Mouse (Mus musculus) forebrain, embryonic 12.5 days (tissue): ENCODE data around the gene 2210016L21Rik. TPM values are rescaled to one million over a fixed set of nuclear protein-coding genes. Genes with fewer than 3 reads are reported as not detected.

Source experiments
- ATAC-seq: fragments of 200-750 bp; cut with Nextera tagmentation; 2 replicates; pipeline ENCODE4 v1.8.0; 2017; ENCODE audit warnings: moderate TSS enrichment; ENCODE audit not compliant: low FRiP score
- H3K27ac ChIP-seq: fragments of 300-500 bp; sonication (generic); 2 replicates; pipeline ENCODE4 v1.5.1; 2016; ENCODE audit warnings: mild to moderate bottlenecking
- H3K27me3 ChIP-seq: fragments of 300-500 bp; sonication (generic); 2 replicates; pipeline ENCODE4 v1.6.1; 2016; ENCODE audit warnings: mild to moderate bottlenecking
- H3K36me3 ChIP-seq: fragments of 300-500 bp; sonication (generic); replicated peaks from 2 replicates; pipeline ENCODE4 v1.6.1; 2016; ENCODE audit warnings: mild to moderate bottlenecking
- H3K4me1 ChIP-seq: fragments of 300-500 bp; sonication (generic); 2 replicates; pipeline ENCODE4 v1.6.1; 2016
- H3K4me2 ChIP-seq: fragments of 300-500 bp; sonication (generic); 2 replicates; pipeline ENCODE4 v1.6.1; 2016; ENCODE audit warnings: mild to moderate bottlenecking, moderate library complexity
- H3K4me3 ChIP-seq: fragments of 300-500 bp; sonication (generic); replicated peaks from 2 replicates; pipeline ENCODE4 v1.5.1; 2016; ENCODE audit warnings: mild to moderate bottlenecking
- H3K9ac ChIP-seq: fragments of 300-500 bp; sonication (generic); 2 replicates; pipeline ENCODE4 v1.6.1; 2016; ENCODE audit warnings: mild to moderate bottlenecking
- H3K9me3 ChIP-seq: fragments of 300-500 bp; sonication (generic); 2 replicates; pipeline ENCODE4 v1.6.1; 2016
- WGBS: fragments of 180-500 bp; shearing (Covaris S2); methylation state at CpG from one replicate; pipeline ENCODE4 v1.1.7; 2016; 5-methylcytosine and 5-hydroxymethylcytosine counted together
- polyA plus RNA-seq: library from polyadenylated mRNA; unstranded; fragments of >200 nt; fragmentation: Nextera tagmentation; extraction: Ambion mirVana; gene quantifications from 2 replicates; pipeline ENCODE4 v1.2.1, GENCODE M21; 2016

2210016L21Rik gene
- polyA plus RNA-seq, 1 experiment from 2014 or later, result 61.0 TPM

GRCm38 (mm10) chr5:114949316-114949715 lies 7.4 kb downstream of the 2210016L21Rik start:
- Histone ChIP-seq H3K9me3 (no peaks in the 10 kb centered on the region), H3K27ac (no peak overlapping the region), H3K27me3 (no peaks in the 10 kb centered on the region), H3K36me3 (peaks cover 43% of the 10 kb centered on the region), H3K4me3 (no peak overlapping the region), H3K4me2 (no peak overlapping the region), H3K9ac (no peak overlapping the region), H3K4me1 (peaks cover 3% of the 10 kb centered on the region; the same call in 1 of the 2 replicates)
- no peak for ATAC-seq
- 64% methylated on average over 5 of the region's 5 CpGs for WGBS

DNA sequence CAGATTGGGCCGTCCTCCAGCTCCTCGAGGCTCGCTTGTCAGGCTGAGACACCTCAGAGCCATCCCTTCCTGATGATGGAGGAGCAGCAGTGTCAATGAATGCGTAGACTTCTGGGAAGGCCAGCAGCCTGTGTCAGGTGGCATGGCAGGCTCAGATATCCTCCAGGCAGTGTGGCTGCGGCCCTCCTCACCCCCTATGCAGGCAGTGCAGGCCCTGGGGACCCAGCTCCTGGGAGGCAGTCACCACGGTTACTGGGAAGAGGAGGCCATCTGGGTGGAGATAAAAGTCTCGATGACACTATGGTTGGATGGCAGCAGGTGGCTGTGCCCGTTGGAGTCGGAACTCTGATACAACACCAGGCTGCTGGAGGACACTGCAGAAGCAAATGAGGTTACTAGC lies 7.9 kb downstream of the 2210016L21Rik start:
- Histone ChIP-seq H3K4me2 (no peak overlapping the region), H3K27ac (no peak overlapping the region), H3K36me3 (peaks cover 43% of the 10 kb centered on the region), H3K9ac (no peak overlapping the region), H3K4me1 (peaks cover 3% of the 10 kb centered on the region; the same call in 1 of the 2 replicates), H3K4me3 (no peak overlapping the region), H3K9me3 (no peaks in the 10 kb centered on the region), H3K27me3 (no peaks in the 10 kb centered on the region)
- ATAC-seq, result no peak
- 89% methylated on average over 9 of the region's 9 CpGs for WGBS

DNA sequence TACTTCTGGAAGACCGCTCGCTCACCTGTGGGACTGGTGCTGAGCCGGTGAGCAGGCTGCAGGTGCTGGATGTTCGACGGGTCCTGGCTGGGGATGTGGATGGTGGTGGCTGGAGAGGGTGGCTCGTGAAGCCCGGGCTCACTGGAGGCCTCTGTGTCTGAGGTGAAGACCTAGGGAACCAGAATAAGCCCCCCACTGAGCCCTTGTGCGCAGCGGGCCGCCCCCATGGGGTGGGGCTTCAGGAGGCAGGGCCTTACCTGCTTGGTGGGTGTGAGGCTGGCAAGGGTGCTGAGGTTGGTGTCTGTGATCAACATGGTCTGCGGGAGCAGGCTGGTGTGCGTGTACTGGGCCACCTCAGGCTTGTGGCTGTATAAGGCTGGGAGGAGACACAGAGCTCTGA lies 8.7 kb downstream of the 2210016L21Rik start:
- H3K27me3 ChIP-seq, result no peaks in the 10 kb centered on the region
- H3K4me2 ChIP-seq, result no peak overlapping the region
- peaks cover 42% of the 10 kb centered on the region for H3K36me3 ChIP-seq
- ATAC-seq, result no peak
- H3K9ac ChIP-seq, result no peak overlapping the region
- H3K4me1 ChIP-seq, result peaks cover 3% of the 10 kb centered on the region; the same call in 1 of the 2 replicates
- no peak overlapping the region for H3K4me3 ChIP-seq
- no peak overlapping the region for H3K27ac ChIP-seq
- no peaks in the 10 kb centered on the region for H3K9me3 ChIP-seq
- WGBS, result 60% methylated on average over 12 of the region's 12 CpGs

DNA sequence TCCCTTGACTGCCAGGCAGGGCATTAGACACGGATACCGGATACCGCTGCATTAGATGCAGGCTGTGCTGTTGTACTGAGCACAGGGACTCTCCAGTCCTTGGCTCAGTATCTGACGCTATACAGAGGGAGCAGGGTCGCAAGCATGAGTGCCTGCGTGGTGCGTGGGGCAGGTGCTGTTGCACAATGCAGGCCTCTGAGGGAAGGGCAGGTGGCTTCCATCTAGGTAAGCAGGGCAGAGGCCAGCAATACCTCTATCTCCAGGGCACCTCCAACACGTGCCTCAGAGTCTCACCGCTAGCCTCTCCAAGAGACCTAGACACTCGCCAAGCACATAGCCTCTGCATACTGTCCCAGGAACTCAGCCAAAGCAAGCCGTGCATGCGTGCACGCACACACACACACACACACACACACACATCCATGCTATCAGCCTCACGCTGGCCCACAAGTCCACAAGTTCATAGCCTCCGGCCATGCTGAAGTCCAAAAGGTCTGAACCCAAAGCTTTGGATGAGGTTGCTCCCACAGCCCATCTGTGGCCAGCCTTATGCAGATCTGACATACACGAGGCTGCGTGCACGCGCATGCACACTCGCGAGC lies 9.4 kb downstream of the 2210016L21Rik start:
- WGBS, result 86% methylated on average over 21 of the region's 21 CpGs

GRCm38 (mm10) chr5:114953326-114953725 lies 11.4 kb downstream of the 2210016L21Rik start:
- no peak for ATAC-seq
- 86% methylated on average over 14 of the region's 14 CpGs for WGBS

More for the DNA sequence above, 9.4 kb downstream of the 2210016L21Rik start:
- Histone ChIP-seq H3K9me3 (no peaks in the 10 kb centered on the region), H3K9ac (no peak overlapping the region), H3K4me3 (no peak overlapping the region), H3K36me3 (peaks cover 36% of the 10 kb centered on the region), H3K4me1 (peaks cover 3% of the 10 kb centered on the region; the same call in 1 of the 2 replicates), H3K27ac (no peak overlapping the region), H3K27me3 (no peaks in the 10 kb centered on the region), H3K4me2 (no peak overlapping the region)
- ATAC-seq, result no peak

DNA sequence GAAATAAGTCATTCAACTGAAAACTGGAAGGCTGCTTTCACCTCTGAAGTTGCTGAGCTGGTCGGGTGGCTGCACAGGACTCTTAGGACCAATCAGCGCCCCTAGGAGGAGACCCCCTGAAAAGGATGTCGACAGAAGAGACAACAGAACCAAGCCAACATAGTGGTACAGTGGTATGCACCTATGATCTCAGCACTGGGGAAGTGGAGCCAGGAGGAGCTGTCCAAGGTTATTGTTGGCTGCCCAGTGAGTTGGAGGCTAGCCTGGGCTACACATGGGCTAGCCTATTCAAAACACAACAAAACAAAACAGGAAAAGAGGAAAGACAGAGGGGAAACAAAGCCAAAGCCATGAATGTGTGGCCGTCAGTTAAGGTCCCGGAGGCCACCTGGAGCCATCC lies 16.1 kb downstream of the 2210016L21Rik start:
- WGBS, result 83% methylated on average over 5 of the region's 5 CpGs

More at GRCm38 (mm10) chr5:114953326-114953725, 11.4 kb downstream of the 2210016L21Rik start:
- Histone ChIP-seq H3K4me3 (no peak overlapping the region), H3K9me3 (no peaks in the 10 kb centered on the region), H3K27ac (no peak overlapping the region), H3K36me3 (peaks cover 16% of the 10 kb centered on the region), H3K9ac (no peak overlapping the region), H3K4me2 (no peak overlapping the region), H3K4me1 (peaks cover 3% of the 10 kb centered on the region; the same call in 1 of the 2 replicates), H3K27me3 (no peaks in the 10 kb centered on the region; the same call in 1 of the 2 replicates)

GRCm38 (mm10) chr5:114961590-114962360 lies 19.8 kb downstream of the 2210016L21Rik start:
- 66% methylated on average over 4 of the region's 4 CpGs for WGBS
- no peak overlapping the region for H3K4me2 ChIP-seq
- H3K9ac ChIP-seq, result no peak overlapping the region
- H3K27me3 ChIP-seq, result peaks cover 3% of the 10 kb centered on the region; the same call in 1 of the 2 replicates
- H3K4me1 ChIP-seq, result peaks cover 6% of the 10 kb centered on the region; the same call in 1 of the 2 replicates
- no peaks in the 10 kb centered on the region for H3K9me3 ChIP-seq
- no peak overlapping the region for H3K27ac ChIP-seq
- no peak overlapping the region for H3K4me3 ChIP-seq
- ATAC-seq, result no peak
- H3K36me3 ChIP-seq, result no peaks in the 10 kb centered on the region

More for the DNA sequence above, 16.1 kb downstream of the 2210016L21Rik start:
- Histone ChIP-seq H3K36me3 (no peaks in the 10 kb centered on the region), H3K27me3 (peaks cover 3% of the 10 kb centered on the region; the same call in 1 of the 2 replicates), H3K4me3 (no peak overlapping the region), H3K4me2 (no peak overlapping the region), H3K27ac (no peak overlapping the region), H3K9me3 (no peaks in the 10 kb centered on the region), H3K9ac (no peak overlapping the region), H3K4me1 (peaks cover 6% of the 10 kb centered on the region; the same call in 1 of the 2 replicates)
- ATAC-seq, result no peak

DNA sequence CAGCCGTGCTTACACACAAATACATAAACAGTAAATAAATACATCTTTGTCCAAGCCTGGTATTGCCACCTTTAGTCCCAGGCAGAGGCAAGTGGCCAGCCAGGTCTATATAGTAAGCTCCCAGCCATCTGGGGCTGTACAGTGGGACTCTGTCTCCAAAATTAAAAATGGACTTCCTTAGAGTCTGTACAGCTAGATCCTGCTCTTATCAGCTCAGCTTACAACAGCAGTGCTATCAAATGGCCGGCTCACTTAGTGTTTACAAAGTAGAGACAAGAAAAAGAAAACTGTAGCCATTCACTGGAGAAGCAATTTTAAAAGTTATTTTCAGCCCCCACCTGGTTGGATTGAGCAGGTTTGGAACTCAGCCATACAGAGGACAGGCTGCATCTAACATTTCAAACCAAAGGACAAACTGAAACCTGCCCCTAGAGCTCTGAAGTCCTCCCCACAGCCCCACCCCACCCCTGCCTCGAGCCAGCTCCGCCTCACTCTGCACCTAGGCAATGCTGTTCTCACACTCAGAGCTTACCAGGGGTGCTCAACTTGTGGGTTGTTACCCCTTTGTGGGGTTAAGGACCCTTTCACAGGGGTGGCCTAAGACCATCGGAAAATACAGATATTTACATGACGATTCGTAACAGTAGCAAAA lies 22.5 kb downstream of the 2210016L21Rik start:
- Histone ChIP-seq H3K4me3 (no peak overlapping the region), H3K4me1 (peaks cover 17% of the 10 kb centered on the region), H3K36me3 (no peaks in the 10 kb centered on the region), H3K27me3 (peaks cover 20% of the 10 kb centered on the region; the same call in 1 of the 2 replicates), H3K4me2 (no peak overlapping the region), H3K9ac (no peak overlapping the region), H3K9me3 (no peaks in the 10 kb centered on the region), H3K27ac (no peak overlapping the region)
- ATAC-seq, result no peak
- WGBS, result 72% methylated on average over 7 of the region's 7 CpGs

GRCm38 (mm10) chr5:114964967-114965898 lies 23.3 kb downstream of the 2210016L21Rik start:
- peaks cover 22% of the 10 kb centered on the region; the same call in 1 of the 2 replicates for H3K27me3 ChIP-seq
- ATAC-seq, result no peak
- no peak overlapping the region for H3K9ac ChIP-seq
- no peak overlapping the region for H3K4me2 ChIP-seq
- no peaks in the 10 kb centered on the region for H3K9me3 ChIP-seq
- WGBS, result 70% methylated on average over 17 of the region's 17 CpGs
- H3K4me3 ChIP-seq, result no peak overlapping the region
- H3K27ac ChIP-seq, result no peak overlapping the region
- H3K4me1 ChIP-seq, result peaks cover 19% of the 10 kb centered on the region
- no peaks in the 10 kb centered on the region for H3K36me3 ChIP-seq

DNA sequence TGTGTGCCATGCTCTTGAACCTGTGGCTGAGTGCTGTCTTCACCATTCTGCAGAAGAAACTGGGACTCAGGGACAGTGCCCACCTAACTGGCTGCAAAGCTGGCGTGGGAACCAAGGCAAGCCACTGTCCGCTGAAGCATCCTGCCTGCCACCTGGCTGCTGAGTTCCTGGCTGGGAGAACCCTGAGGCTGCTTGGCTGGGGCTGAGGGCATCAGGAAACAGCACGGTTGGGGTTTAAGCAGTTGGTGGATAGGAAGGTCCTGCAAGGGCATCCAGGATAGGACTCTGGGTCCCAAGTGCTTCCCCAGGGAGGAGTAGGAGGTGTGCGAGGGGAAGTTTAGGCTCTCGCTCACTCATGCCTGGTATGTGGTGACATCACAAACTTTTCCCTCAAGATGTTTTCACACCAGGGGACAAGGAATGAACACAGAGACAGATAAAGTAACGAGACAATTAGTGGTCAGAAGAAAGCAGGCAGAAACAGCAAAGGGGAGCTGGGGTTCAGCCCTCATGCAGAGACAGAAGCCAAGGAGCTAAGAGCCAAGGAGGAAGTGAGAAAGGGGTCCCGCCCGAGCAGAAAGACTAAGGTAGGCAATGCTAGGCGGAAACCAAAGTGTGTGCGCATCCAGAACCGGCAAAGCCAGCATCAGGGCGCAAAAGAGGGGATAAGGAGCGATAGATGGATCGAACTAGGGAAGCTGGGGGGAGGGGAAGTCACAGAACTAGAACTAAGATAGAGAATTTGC lies 25.7 kb downstream of the 2210016L21Rik start:
- no peak for ATAC-seq
- Histone ChIP-seq H3K9ac (no peak overlapping the region), H3K27ac (no peak overlapping the region), H3K4me1 (peaks cover 13% of the 10 kb centered on the region), H3K4me2 (no peak overlapping the region), H3K4me3 (no peak overlapping the region), H3K27me3 (peaks cover 21% of the 10 kb centered on the region; the same call in 1 of the 2 replicates), H3K36me3 (no peaks in the 10 kb centered on the region), H3K9me3 (no peaks in the 10 kb centered on the region)
- WGBS, result 41% methylated on average over 14 of the region's 14 CpGs

DNA sequence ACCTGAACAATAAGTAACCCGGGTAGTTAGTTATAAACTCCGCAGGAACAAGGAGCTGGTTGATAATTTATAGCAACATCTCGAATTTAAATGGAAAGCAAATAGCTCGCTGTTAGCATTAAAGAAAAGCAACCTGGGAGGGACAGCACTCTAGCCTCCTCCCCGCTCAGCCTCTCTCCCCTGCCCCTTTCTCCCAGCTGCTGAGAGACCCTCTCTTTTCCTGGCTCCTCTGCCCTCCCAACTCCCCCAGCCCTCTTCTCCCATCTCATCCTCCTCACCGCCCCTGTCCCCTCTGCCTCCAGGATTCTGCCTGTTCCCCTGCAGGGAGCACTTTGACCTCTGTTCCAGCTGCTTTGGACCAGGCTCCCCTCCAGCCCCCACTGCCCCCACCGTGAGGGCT lies 26.7 kb downstream of the 2210016L21Rik start:
- Histone ChIP-seq H3K27ac (no peak overlapping the region), H3K4me1 (peaks cover 13% of the 10 kb centered on the region), H3K4me3 (no peak overlapping the region), H3K9ac (no peak overlapping the region), H3K27me3 (peaks cover 21% of the 10 kb centered on the region; the same call in 1 of the 2 replicates), H3K4me2 (no peak overlapping the region), H3K36me3 (no peaks in the 10 kb centered on the region), H3K9me3 (no peaks in the 10 kb centered on the region)
- ATAC-seq, result no peak
- 17% methylated on average over 7 of the region's 7 CpGs for WGBS
